Mouse (Mus musculus): ENCODE results near the gene Col1a1.

The Col1a1 gene

DNA sequence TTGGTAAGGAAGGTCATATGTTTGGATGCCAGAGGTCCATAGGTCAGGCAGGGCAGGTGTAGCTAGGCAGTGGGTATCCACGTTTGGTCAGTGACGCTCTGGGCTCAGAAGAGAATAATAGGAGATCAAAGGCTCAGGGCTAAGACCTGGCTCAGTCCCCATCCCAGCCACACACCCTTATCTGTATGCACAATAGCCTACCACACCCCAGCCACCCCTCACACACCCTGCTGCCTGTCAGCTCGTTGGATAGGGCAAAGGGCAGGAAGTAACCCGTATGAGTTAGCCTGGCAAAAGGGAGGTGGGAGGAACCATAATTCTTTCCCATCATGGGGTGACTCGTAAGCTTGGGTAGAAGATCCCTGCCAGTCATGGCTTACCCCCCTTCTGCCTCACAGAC is 61.6 kb downstream of the Col1a1 start:
- DNase-seq = peak; percentile 32 to 56

DNA sequence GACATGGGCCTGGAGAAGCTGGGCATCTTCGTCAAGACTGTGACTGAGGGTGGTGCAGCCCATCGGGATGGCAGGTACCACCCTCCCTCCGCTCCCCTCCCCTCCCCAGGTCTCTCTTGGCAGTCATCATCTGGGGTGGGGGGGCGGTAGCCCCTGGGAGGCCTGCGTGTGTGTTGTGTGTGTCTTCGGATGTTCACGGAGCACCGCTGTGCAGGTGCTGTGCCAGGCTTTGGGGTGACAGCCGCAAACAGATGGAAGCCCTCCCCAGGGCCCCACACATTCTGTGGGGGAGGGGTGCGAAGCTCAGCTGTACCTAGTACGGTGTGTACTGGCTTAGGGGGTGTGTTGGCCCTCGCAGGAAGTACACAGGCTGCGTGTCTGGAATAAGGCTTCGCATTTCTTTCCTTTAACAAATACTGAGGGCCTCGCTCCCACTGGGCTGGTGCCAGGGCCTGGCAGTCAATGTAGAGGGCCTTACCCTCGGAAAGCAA is 62.1 kb downstream of the Col1a1 start:
- peak; percentile 57 to 66 for DNase-seq

DNA sequence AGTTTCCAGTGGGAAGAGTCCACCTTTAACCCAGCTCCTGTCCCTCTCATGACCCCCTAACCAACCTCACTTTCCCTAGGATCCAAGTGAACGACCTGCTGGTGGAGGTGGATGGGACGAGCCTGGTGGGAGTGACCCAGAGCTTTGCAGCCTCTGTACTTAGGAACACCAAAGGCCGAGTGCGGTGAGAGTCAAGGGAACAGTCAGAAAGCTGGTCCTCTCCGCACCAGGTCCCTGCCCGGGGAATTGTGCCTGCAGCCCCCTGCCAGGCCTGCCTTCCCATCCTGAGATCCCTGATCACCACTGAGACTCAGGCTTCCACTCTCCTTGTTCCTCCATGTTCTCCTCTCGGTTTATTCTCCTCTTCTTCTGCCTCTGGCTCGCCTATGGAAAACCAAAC is 64.1 kb downstream of the Col1a1 start:
- no peak for DNase-seq

DNA sequence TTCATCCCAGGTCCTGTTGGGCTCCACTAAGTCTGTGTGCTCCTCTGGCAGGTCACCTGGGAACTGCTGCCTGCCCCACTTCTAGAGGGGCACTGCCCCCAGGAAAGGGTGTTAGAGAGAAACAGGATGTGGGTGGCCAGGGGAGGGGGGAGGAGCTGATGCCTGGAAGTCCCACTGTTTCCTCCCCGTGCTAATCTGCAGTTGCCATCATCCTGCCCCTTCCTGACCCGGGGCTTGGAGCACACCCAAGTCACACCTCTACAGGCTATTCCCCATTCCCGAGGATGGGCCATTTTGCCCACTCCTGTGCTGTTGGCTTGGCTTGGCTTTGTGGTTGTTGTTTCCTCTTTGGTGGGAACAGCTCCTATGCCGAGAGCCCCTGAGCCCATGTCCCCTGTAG is 64.5 kb downstream of the Col1a1 start:
- DNase-seq = peak; percentile 80 to 84

DNA sequence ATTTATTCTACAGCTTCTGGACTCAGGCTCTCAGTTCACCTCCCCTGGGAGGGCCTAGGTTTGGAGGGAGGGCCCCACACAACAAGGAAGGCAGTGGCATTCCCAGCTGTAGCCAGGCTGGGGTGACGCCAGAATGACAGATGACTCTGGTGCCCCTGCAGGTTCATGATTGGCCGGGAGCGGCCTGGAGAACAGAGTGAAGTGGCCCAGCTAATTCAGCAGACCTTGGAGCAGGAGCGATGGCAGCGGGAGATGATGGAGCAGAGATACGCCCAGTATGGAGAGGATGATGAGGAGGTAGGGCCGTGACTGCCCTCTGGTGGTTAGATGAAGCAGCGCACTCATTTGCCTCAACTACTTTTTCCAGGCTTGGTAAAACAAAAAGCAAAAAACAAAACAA is 65.0 kb downstream of the Col1a1 start:
- peak; percentile 73 to 78 for DNase-seq

DNA sequence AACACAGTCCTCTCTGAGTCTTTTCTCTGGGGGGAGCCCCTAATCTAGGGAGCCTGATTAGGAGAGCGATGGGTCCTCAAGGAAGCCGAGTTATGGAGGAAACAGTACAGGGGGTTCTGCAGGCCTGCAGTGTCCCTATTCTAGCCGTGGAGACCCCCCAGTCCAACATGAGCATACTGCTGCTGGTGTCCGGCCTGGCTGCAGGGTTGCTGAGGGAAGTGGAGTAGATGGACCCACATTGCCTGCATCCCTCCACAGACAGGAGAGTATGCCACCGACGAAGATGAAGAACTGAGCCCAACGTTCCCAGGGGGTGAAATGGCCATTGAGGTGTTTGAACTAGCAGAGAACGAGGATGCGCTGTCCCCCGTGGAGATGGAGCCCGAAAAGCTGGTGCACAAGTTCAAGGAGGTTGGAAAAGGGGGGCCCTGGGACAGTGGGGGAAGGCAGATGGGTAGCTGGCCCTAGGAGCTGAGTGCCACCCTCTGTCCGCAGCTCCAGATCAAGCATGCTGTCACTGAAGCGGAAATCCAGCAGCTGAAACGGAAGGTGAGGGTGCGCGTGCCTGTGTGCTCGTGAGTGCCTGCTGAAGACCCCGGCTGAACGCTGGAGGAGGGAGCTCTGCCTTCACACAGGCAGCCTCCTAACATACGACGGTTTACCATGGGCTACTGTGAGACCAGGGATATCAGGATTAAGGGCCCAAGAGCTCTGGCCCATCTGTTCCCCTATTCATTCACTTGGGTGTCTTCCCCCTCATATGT is 65.7 kb downstream of the Col1a1 start:
- no peak for DNase-seq
